Mouse (Mus musculus): ENCODE results near the gene Fabp3. TPM values are rescaled to one million over a fixed set of nuclear protein-coding genes. Genes with fewer than 3 reads are reported as not detected.

The Fabp3 gene
- total RNA-seq, 2 experiments from 2014 or later, result 551 to 1,329 TPM

GRCm38 (mm10) chr4:130359486-130360237, 51.3 kb downstream of the Fabp3 start, which contains the start of the genes Zcchc17 and Snrnp40:
Gene Zcchc17 (minus strand): TSS chr4:130359943.
Gene Snrnp40 (plus strand): TSS chr4:130360132.
- H3K4me3 ChIP-seq, result peak within 1 kb of the TSS; percentile 95
- intact Hi-C loops (cut with DNase I), result no loop called here
- DNase-seq, result peak; percentile 99
- peak within 1 kb of the TSS; percentile 93 for H3K27ac ChIP-seq
- TF ChIP-seq CTCF (IDR thresholded peaks at IDR 0.05), result peak; percentile 29; the same call in 1 of the 2 replicates

DNA sequence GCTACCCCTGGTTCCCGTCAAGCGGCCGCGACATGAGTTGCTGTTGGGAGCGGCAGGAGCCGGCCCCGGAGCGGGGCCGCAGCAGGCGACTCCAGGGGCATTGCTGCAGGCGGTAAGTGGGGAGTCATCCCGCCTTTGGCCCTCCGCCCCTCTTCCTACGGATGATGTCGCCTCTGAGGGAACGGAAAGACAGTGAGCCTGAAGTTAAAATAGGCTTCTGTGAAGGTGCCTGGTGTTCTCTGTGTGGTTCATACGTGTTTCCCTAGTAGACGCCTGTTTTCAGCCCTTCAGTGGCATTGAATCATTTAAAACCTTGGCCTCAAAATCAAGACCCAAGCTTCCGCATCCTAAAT, 51.8 kb downstream of the Fabp3 start:
- no peak for DNase-seq
- Histone ChIP-seq H3K4me3 (peak overlapping the region; percentile 95), H3K27ac (peak overlapping the region; percentile 93)
- intact Hi-C loops (cut with DNase I), result no loop called here
- no peak for TF ChIP-seq CTCF (IDR thresholded peaks at IDR 0.05)

Other genes starting within 250 kb of the Fabp3 start
- 10 to 100 TPM; 37.3 to 37.5 TPM for gene Pef1, start 206.0 kb upstream of the Fabp3 start, total RNA-seq (2021)
- not detected for gene Hcrtr1, start 169.2 kb upstream of the Fabp3 start, total RNA-seq (2021)
- 10 to 100 TPM; 18.7 to 45.2 TPM for gene Tinagl1, start 133.5 kb upstream of the Fabp3 start, total RNA-seq (2021)
- not detected for gene Gm853, start 86.2 kb upstream of the Fabp3 start, total RNA-seq (2021)
- 10 to 100 TPM; 48.0 to 70.7 TPM for gene Serinc2, start 29.4 kb upstream of the Fabp3 start, total RNA-seq (2021)
- under 1 TPM in 1 of 2 experiments, not detected in 1; 0.54 TPM for gene Gm10570, start 79 bp downstream of the Fabp3 start, total RNA-seq (2021)
- gene Zcchc17, start 51.3 kb downstream of the Fabp3 start, total RNA-seq (2021), result 10 to 100 TPM; 38.4 to 47.3 TPM
- 10 to 100 TPM in 1 of 2 experiments, 1 to 10 TPM in 1; 9.5 to 13.0 TPM for gene Snrnp40, start 51.5 kb downstream of the Fabp3 start, total RNA-seq (2021)

Data from gastrocnemius, adult 2 months (tissue).